Mouse (Mus musculus) lung, embryonic 16.5 days (tissue): ENCODE measurements around the gene Prkcz. TPM values are rescaled to one million over a fixed set of nuclear protein-coding genes. Genes with fewer than 3 reads are reported as not detected.

Experiments
- ATAC-seq: fragments of 200-750 bp; cut with Nextera tagmentation; 2 replicates; pipeline ENCODE4 v1.8.0; 2017; ENCODE audit warnings: low read depth, mild to moderate bottlenecking, moderate library complexity
- H3K27ac ChIP-seq: fragments of 300-500 bp; sonication (generic); 2 replicates; pipeline ENCODE4 v1.5.1; 2014; ENCODE audit warnings: mild to moderate bottlenecking, control low read depth, low read length
- H3K27me3 ChIP-seq: fragments of 300-500 bp; sonication (generic); 2 replicates; pipeline ENCODE4 v1.6.1; 2014; ENCODE audit warnings: low read depth, low read length, mixed read lengths; ENCODE audit not compliant: control insufficient read depth, insufficient read depth
- H3K36me3 ChIP-seq: fragments of 300-500 bp; sonication (generic); 2 replicates; pipeline ENCODE4 v1.6.1; 2014; ENCODE audit warnings: low read length; ENCODE audit not compliant: control insufficient read depth, insufficient read depth
- H3K4me1 ChIP-seq: fragments of 300-500 bp; sonication (generic); replicated peaks from 2 replicates; pipeline ENCODE4 v1.6.1; 2014; ENCODE audit warnings: low read length, mixed read lengths; ENCODE audit not compliant: control insufficient read depth, insufficient read depth
- H3K4me2 ChIP-seq: fragments of 300-500 bp; sonication (generic); 2 replicates; pipeline ENCODE4 v1.6.1; 2014; ENCODE audit warnings: low read depth, low read length, control low read depth
- H3K4me3 ChIP-seq: fragments of 300-500 bp; sonication (generic); 2 replicates; pipeline ENCODE4 v1.5.1; 2014; ENCODE audit warnings: mild to moderate bottlenecking, low read length, control low read depth
- H3K9ac ChIP-seq: fragments of 300-500 bp; sonication (generic); 2 replicates; pipeline ENCODE4 v1.6.1; 2014; ENCODE audit warnings: low read length, control low read depth
- H3K9me3 ChIP-seq: fragments of 300-500 bp; sonication (generic); 2 replicates; pipeline ENCODE4 v1.6.1; 2016; ENCODE audit warnings: low read length; ENCODE audit not compliant: control insufficient read depth
- WGBS: fragments of 180-500 bp; shearing (Covaris S2); extraction: QIAGEN DNeasy Blood & Tissue Kit; methylation state at CpG from one replicate; pipeline ENCODE4 v1.1.7; 2014; 5-methylcytosine and 5-hydroxymethylcytosine counted together
- polyA plus RNA-seq: library from polyadenylated mRNA; unstranded; fragments of >200 nt; fragmentation: Nextera tagmentation; extraction: Ambion mirVana; gene quantifications from 2 replicates; pipeline ENCODE4 v1.2.1, GENCODE M21; 2015

Gene Prkcz
- polyA plus RNA-seq, 1 experiment from 2014 or later = 21.1 TPM

DNA sequence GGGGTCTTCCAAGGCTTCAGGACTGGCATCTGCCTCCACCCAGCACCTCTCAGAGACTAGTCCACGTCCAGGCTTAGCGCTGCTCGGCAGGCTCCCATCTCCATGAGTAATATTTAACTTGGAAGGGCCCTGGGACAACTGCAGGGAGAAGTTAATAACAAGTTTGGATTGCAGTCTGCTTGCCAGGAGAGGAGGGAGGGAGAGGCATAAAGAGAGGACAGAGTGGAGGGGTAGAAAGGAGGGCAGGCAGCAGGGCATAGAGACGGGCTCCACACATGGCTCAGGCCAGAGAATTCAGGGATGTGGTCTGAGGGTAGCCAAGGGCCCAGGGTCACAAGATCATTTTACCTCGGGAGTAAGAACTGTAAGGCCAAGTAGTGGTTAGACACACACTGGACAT lies 122.9 kb downstream of the Prkcz start:
- H3K9me3 ChIP-seq = no peaks in the 10 kb centered on the region
- H3K4me3 ChIP-seq = no peak overlapping the region
- 0 out of 2 replicates have a peak overlapping the region, but pooled peaks have one; percentile 24 for H3K9ac ChIP-seq
- no peaks in the 10 kb centered on the region for H3K27me3 ChIP-seq
- H3K36me3 ChIP-seq = no peaks in the 10 kb centered on the region
- 38% methylated on average over 5 of the region's 5 CpGs for WGBS
- peak overlapping the region; percentile 75 for H3K27ac ChIP-seq
- H3K4me2 ChIP-seq = no peak overlapping the region
- H3K4me1 ChIP-seq = peaks cover 54% of the 10 kb centered on the region
- peak; percentile 10 for ATAC-seq

DNA sequence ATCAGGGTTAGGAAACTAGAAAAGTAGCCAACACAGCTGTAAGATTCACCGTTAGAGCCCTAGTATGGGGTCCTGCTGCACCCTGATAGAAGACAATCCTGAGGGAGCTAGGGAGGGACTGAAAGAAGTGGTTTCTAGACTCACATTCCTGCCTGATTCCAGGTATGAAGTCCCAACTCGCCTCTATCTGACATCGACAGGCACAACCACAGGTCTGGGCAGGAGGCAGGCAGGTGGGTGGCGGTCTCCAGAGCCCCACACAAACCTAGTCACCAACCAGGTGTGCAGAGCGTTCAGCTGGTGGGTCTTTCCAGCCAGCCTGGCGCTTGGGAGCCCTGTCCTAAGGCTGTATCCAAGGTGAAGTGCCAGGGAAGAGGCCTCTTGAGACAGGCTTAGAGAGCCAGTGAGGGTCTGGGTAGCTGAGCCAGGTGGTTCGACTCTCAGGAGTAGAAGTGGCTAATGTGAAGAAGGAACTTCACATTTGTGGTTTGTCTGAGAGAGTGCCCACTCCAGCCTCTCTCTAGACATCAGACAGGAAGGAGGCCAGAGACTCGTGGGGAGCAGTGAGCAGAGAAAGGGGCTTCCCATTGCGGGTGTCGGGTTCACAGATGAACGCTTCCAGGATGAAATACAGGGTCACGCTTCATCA lies 124.3 kb downstream of the Prkcz start:
- Histone ChIP-seq H3K36me3 (no peaks in the 10 kb centered on the region), H3K27ac (peak overlapping the region; percentile 100), H3K4me3 (no peak overlapping the region), H3K4me1 (peaks cover 56% of the 10 kb centered on the region), H3K27me3 (no peaks in the 10 kb centered on the region), H3K4me2 (peak overlapping the region; percentile 52; the same call in 1 of the 2 replicates), H3K9ac (peak overlapping the region; percentile 69), H3K9me3 (no peaks in the 10 kb centered on the region)
- 61% methylated on average over 12 of the region's 12 CpGs for WGBS
- peak; percentile 43 for ATAC-seq

DNA sequence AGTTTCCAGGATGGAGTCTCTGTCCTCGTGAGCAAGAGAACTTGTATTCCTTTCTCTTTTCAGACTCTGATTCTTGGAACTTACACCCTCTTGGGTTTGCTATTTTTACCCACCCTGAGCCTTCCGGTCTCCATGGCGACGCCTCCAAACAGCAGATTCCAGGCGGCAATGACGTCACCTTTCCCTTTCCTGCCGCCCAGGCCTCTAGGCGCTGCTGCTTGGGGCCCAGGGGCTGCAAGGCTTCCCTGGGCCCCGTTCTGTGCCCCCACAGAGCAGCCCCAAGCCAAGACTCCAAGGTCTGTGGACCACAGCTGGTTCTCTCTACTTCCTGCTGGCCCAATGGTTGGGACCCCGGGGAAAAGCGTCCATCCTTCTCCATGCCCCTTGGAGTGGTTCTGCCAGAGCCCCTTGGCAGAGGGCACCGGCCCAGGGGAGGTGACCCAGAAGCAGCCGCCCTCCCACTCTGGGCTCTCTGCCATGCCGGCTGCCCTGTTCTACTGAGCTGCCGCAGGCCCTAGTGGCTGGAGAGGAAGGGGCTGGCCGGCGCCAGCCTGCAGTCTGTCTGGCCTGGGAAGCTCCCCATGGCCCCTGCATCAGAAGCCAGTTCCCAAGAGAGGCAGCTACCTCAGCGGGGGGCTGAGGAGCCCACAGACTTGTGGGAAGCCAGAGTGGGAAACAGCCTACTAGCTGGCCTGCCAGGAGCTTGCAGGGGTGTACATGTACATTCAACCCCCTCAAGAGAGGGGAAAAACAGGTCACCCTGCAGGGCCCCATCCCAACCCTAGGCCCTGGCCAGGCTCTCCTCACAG lies 125.6 kb downstream of the Prkcz start:
- 1% methylated on average over 18 of the region's 18 CpGs for WGBS
- peak; percentile 87 for ATAC-seq

DNA sequence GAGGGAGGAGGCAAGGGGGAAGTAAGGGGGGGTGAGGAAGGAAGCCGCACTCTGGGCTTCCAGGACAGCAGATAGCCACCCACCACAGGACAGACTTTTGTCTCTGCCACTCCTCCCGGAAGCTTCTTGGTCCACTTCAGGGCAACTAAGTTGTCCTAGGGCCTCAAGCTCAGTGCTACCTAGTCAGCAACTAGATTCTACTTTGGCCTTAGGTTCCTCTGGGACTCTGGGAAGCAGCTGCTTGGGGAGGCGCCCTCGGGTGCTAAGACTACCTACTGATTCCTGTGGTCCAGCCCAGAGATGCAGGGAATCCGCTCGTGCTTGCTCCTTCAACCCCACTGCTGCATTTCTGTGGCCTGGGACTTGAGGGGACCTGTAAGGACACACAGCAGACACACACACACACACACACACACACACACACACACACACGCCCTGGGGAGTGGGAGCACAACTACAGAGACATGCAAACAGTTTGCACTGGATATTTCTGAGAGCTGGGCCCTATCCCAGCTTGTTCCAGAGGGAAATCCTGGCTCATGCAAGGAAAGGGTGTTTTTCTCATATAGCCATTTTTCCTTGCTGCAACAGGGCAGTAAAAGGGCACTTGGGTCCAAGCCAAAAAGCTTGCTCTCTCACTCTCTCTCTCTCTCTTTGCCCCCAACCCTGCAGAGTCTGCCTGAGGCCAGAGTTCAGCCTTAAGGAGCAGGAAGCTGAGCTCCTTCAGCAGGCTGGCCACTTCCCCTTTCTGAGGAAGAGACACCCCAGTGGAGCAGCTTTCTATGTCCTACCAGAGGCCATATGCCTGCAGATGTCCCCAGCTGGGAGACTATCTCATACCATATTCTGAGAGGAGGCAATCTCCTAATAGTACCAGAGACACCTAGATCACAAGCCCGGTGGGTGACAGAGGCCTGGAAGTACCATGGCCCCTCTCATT lies 126.5 kb downstream of the Prkcz start:
- WGBS = 31% methylated on average over 8 of the region's 8 CpGs
- peak overlapping the region; percentile 100 for H3K27ac ChIP-seq
- H3K4me2 ChIP-seq = peak overlapping the region; percentile 52
- peaks cover 53% of the 10 kb centered on the region for H3K4me1 ChIP-seq
- H3K36me3 ChIP-seq = no peaks in the 10 kb centered on the region
- H3K9ac ChIP-seq = peak overlapping the region; percentile 69
- ATAC-seq = peak; percentile 29
- no peaks in the 10 kb centered on the region for H3K27me3 ChIP-seq
- peak overlapping the region; percentile 11; the same call in 1 of the 2 replicates for H3K4me3 ChIP-seq
- H3K9me3 ChIP-seq = no peaks in the 10 kb centered on the region

More for the DNA sequence above, 125.6 kb downstream of the Prkcz start:
- Histone ChIP-seq H3K4me1 (peaks cover 53% of the 10 kb centered on the region), H3K9ac (peak overlapping the region; percentile 69), H3K36me3 (no peaks in the 10 kb centered on the region), H3K27me3 (no peaks in the 10 kb centered on the region), H3K4me3 (peak overlapping the region; percentile 30), H3K9me3 (no peaks in the 10 kb centered on the region), H3K27ac (peak overlapping the region; percentile 100), H3K4me2 (peak overlapping the region; percentile 52)

DNA sequence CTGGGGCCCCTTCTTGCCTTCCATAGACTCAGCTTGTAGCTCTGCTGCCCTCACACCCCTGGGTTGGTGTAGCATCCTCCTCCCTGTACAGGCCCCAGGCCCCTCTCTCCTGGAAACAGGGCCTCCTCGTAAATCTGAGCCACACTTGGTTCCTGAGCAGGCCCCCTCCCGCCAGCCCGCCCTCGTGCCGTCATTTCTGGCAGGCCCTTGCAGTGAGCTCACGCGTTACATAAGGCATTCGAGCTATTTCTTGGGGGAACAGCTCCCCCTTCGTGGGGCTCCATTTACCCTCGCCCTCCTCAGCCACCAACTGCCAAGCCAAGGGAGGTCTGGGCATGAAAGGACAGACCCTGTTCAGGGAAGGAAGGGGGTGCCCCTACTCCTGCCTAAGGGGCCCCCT lies 127.3 kb downstream of the Prkcz start:
- WGBS = 5% methylated on average over 10 of the region's 10 CpGs
- Histone ChIP-seq H3K4me2 (peak overlapping the region; percentile 52), H3K4me3 (no peak overlapping the region), H3K9ac (peak overlapping the region; percentile 69), H3K36me3 (no peaks in the 10 kb centered on the region), H3K4me1 (peaks cover 53% of the 10 kb centered on the region), H3K9me3 (no peaks in the 10 kb centered on the region), H3K27ac (peak overlapping the region; percentile 100), H3K27me3 (no peaks in the 10 kb centered on the region)
- peak; percentile 55 for ATAC-seq

DNA sequence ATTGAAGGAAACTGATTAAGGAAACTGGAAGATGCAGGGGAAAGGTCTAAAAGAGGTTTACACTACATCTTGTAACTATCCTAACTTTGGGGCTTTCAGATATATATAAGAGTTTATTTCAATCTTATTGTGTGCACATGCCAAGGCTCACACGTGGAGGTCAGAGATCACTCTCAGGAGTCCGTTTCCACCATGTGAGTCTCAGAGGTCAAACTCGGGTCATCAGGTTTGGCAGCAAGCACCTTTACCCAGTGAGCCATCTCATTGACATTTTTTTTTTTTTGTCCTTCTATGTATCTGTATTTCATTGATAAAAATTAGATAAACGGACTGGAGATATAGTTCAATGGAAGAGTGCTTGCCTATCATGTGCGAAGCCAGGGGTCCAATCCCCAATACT lies 132.7 kb downstream of the Prkcz start:
- H3K4me1 ChIP-seq = peaks cover 12% of the 10 kb centered on the region
- no peak overlapping the region for H3K27ac ChIP-seq
- no peak overlapping the region for H3K4me3 ChIP-seq
- no peak overlapping the region for H3K9ac ChIP-seq
- WGBS = 56% methylated on average over 5 of the region's 5 CpGs
- H3K36me3 ChIP-seq = no peaks in the 10 kb centered on the region
- H3K4me2 ChIP-seq = no peak overlapping the region
- no peak for ATAC-seq
- no peaks in the 10 kb centered on the region for H3K9me3 ChIP-seq
- no peaks in the 10 kb centered on the region for H3K27me3 ChIP-seq

DNA sequence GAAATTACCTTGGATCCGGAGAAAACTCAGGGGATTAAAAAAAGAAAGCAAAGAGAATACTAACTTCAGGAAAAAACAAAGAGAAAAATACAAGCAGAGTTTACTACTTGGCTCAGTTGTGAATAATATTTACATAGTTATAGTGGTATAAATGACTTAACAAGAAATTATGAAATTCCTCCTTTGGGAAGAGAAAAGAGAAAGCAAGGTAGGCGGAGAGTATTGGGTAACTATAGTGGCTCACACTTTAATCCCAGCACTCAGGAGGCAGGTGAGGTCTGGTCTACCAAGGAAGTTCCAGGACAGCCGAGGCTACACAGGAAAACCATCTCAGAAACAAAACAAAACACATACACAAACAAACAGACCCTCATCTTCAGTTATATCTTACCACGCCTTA lies 133.2 kb downstream of the Prkcz start:
- no peaks in the 10 kb centered on the region for H3K9me3 ChIP-seq
- WGBS = 62% methylated on average over 4 of the region's 4 CpGs
- H3K9ac ChIP-seq = no peak overlapping the region
- H3K4me1 ChIP-seq = peaks cover 9% of the 10 kb centered on the region
- no peak overlapping the region for H3K4me2 ChIP-seq
- H3K4me3 ChIP-seq = no peak overlapping the region
- H3K36me3 ChIP-seq = no peaks in the 10 kb centered on the region
- no peak for ATAC-seq
- H3K27ac ChIP-seq = no peak overlapping the region
- no peaks in the 10 kb centered on the region for H3K27me3 ChIP-seq

DNA sequence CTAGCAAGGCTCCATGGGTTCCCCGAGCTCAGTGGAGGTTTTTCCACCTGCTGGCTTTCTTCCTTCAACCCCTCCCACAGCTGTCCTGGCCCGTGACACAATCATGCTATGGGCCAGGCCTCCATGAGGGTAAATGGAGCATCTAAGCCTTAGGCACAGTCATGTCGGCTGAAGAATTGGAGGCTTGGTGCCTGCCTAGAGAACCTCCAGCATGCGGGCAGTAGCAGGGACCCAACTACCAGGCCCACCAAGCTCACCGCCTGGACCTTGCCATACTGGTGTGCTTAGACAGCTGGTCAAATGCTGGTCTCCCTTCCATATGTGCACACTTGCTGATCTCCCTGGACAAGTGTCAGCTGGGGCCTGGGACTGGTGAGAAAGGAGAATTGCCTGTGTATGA lies 135.2 kb downstream of the Prkcz start:
- H3K9me3 ChIP-seq = no peaks in the 10 kb centered on the region
- WGBS = 85% methylated on average over 5 of the region's 5 CpGs
- no peaks in the 10 kb centered on the region for H3K36me3 ChIP-seq
- no peaks in the 10 kb centered on the region for H3K27me3 ChIP-seq
- no peak overlapping the region for H3K4me2 ChIP-seq
- no peak overlapping the region for H3K4me3 ChIP-seq
- no peak overlapping the region for H3K27ac ChIP-seq
- no peak overlapping the region for H3K9ac ChIP-seq
- no peak for ATAC-seq
- peaks cover 9% of the 10 kb centered on the region for H3K4me1 ChIP-seq
